ENCODE assay signal across 8 mouse cellular contexts in the genomic region with DNA sequence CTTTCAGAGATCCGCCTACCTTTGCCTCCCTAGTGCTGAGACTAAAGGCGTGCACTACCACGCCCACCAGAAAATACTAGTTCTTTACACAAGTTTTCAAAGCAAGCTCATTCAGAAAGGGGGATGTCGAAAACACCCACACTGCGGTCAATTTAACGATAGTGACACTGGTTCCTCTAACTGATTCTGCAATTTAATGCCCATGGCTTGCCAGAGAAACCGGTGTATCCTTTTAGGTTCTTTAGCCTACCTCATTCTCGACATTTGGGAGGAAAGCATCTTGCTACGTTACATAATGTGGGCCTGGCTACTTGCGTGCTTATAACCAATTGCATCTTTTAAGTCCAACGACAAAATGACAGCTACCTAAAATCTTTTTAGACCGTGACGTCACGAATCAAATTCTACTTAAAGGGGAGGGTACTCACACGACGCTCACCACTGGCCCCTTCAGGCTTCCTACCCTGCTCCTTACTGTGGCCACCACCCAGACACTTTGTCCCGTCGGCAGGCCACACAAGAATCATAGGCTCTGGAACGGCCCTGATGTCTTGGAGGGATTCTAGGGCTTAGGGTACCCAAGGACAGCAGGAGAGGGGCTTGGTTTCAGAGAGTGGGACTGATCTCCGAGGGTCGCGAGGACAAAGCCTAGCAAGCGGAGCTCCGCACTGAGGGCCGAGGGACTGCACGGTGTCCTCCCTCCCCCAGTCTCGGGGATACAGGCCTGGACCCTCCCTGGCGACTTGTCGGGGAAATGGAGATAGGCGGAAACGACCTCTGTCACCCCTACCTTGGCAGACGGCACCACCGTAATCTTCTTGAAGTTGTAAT. TPM values are rescaled to one million over a fixed set of nuclear protein-coding genes. Genes with fewer than 3 reads are reported as not detected.
DNase-seq lines count a peak whose midpoint lies in the region; ATAC-seq lines count a peak whose summit lies in the region.

No protein-coding gene starts in this region.

- WGBS in embryonic facial prominence, embryonic 15.5 days = 2% methylated on average over 33 of the region's 33 CpGs
- 1% methylated on average over 33 of the region's 33 CpGs for WGBS in large intestine, adult 2 months
- 3% methylated on average over 33 of the region's 33 CpGs for WGBS in midbrain, embryonic 15.5 days

- peak overlapping the region; percentile 83 for H3K4me2 ChIP-seq in embryonic facial prominence, embryonic 15.5 days (replicated peaks)
- peak overlapping the region; percentile 75 for H3K4me2 ChIP-seq in midbrain, embryonic 15.5 days

- no peaks in the 10 kb centered on the region for H3K9me3 ChIP-seq in embryonic facial prominence, embryonic 15.5 days (replicated peaks)
- H3K9me3 ChIP-seq in midbrain, embryonic 15.5 days = no peaks in the 10 kb centered on the region

- peak overlapping the region; percentile 52; the same call in 1 of the 2 replicates for H3K27ac ChIP-seq in embryonic facial prominence, embryonic 15.5 days (replicated peaks)
- peak overlapping the region; percentile 67 for H3K27ac ChIP-seq in midbrain, embryonic 15.5 days

- H3K27me3 ChIP-seq in embryonic facial prominence, embryonic 15.5 days = no peaks in the 10 kb centered on the region
- no peaks in the 10 kb centered on the region for H3K27me3 ChIP-seq in midbrain, embryonic 15.5 days (replicated peaks)

- intact Hi-C loops in left cerebral cortex, postnatal 4 days (cut with DNase I) = loop anchor here (5.0 kb wide), 1 partner anchor 97 kb away; a partner anchor contains a TSS

- peak; percentile 10 for DNase-seq in left cerebral cortex, adult 11 months (ENCODE audit: low spot score)
- DNase-seq in left cerebral cortex, postnatal 4 days = no peak
- peak; percentile 88 for DNase-seq in R1 (ENCODE audit: low read depth, low spot score)
- peak; percentile 10 for DNase-seq in large intestine, adult 2 months (ENCODE audit: low read depth, low spot score)
- no peak for DNase-seq in adrenal gland, postnatal 25 days
- DNase-seq in kidney, postnatal 25 days = no peak

- peak overlapping the region; percentile 91 for H3K9ac ChIP-seq in embryonic facial prominence, embryonic 15.5 days
- H3K9ac ChIP-seq in midbrain, embryonic 15.5 days = peak overlapping the region; percentile 75

- peaks cover 14% of the 10 kb centered on the region for H3K4me1 ChIP-seq in embryonic facial prominence, embryonic 15.5 days
- H3K4me1 ChIP-seq in midbrain, embryonic 15.5 days = peaks cover 17% of the 10 kb centered on the region

- H3K36me3 ChIP-seq in embryonic facial prominence, embryonic 15.5 days = peaks cover 10% of the 10 kb centered on the region
- H3K36me3 ChIP-seq in midbrain, embryonic 15.5 days (replicated peaks) = 0 out of 2 replicates have a peak, but pooled peaks cover 6% of the 10 kb centered on the region

- peak overlapping the region; percentile 87 for H3K4me3 ChIP-seq in embryonic facial prominence, embryonic 15.5 days (replicated peaks)
- peak overlapping the region; percentile 81 for H3K4me3 ChIP-seq in midbrain, embryonic 15.5 days

- ATAC-seq in embryonic facial prominence, embryonic 15.5 days (ENCODE audit: insufficient number of reproducible peaks, low FRiP score, low TSS enrichment, low read depth) = peak; percentile 48
- ATAC-seq in midbrain, embryonic 15.5 days (replicated peaks) = peak; percentile 69

RNA-seq across cellular contexts. Expression of a gene that starts 0.5 kb away (rescaled TPM):
- 10 to 100 TPM; 49.7 to 51.9 TPM for total RNA-seq in left cerebral cortex, postnatal 4 days (2021)
- 77.2 and 81.7 TPM in 2 replicates for polyA plus RNA-seq in embryonic facial prominence, embryonic 15.5 days (2015; fragmentation: Nextera tagmentation; extraction: Ambion mirVana)
- polyA plus RNA-seq in large intestine, adult 2 months (2012; rRNA removed) = 6.2 and 7.8 TPM in 2 replicates
- polyA plus RNA-seq in midbrain, embryonic 15.5 days (2015; fragmentation: Nextera tagmentation; extraction: Ambion mirVana) = 67.7 and 71.5 TPM in 2 replicates
- 56.0 and 65.4 TPM in 2 replicates for total RNA-seq in adrenal gland, postnatal 25 days (2021)

RNA-seq across cellular contexts. Expression of a gene that starts 42.7 kb away (rescaled TPM):
- not detected for total RNA-seq in left cerebral cortex, postnatal 4 days (2021)
- polyA plus RNA-seq in embryonic facial prominence, embryonic 15.5 days (2015; fragmentation: Nextera tagmentation; extraction: Ambion mirVana) = 8.0 and 16.2 TPM in 2 replicates
- not detected in 2 replicates for polyA plus RNA-seq in large intestine, adult 2 months (2012; rRNA removed)
- not detected in 2 replicates for polyA plus RNA-seq in midbrain, embryonic 15.5 days (2015; fragmentation: Nextera tagmentation; extraction: Ambion mirVana)
- not detected in 2 replicates for total RNA-seq in adrenal gland, postnatal 25 days (2021)

RNA-seq across cellular contexts. Expression of a gene that starts 47.3 kb away (rescaled TPM):
- total RNA-seq in left cerebral cortex, postnatal 4 days (2021) = not detected
- polyA plus RNA-seq in embryonic facial prominence, embryonic 15.5 days (2015; fragmentation: Nextera tagmentation; extraction: Ambion mirVana) = 3.8 and 5.4 TPM in 2 replicates
- polyA plus RNA-seq in large intestine, adult 2 months (2012; rRNA removed) = not detected in 2 replicates
- polyA plus RNA-seq in midbrain, embryonic 15.5 days (2015; fragmentation: Nextera tagmentation; extraction: Ambion mirVana) = not detected in 2 replicates
- not detected in 2 replicates for total RNA-seq in adrenal gland, postnatal 25 days (2021)

Comparison
In these comparisons a context has a peak if more than half of its experiments do, and no peak if none do; other contexts are left out.
1. DNase-seq: peak in left cerebral cortex, adult 11 months (single experiment), R1 (single experiment) and large intestine, adult 2 months (single experiment); none in left cerebral cortex, postnatal 4 days (single experiment), adrenal gland, postnatal 25 days (single experiment) and kidney, postnatal 25 days (0 of 2).